Mouse (Mus musculus) forebrain, embryonic 12.5 days (tissue): Measurements from ENCODE around the gene Gm9913. TPM values are rescaled to one million over a fixed set of nuclear protein-coding genes. Genes with fewer than 3 reads are reported as not detected.

ENCODE experiments used
- ATAC-seq: fragments of 200-750 bp; cut with Nextera tagmentation; 2 replicates; pipeline ENCODE4 v1.8.0; 2017; ENCODE audit warnings: moderate TSS enrichment; ENCODE audit not compliant: low FRiP score
- H3K27ac ChIP-seq: fragments of 300-500 bp; sonication (generic); 2 replicates; pipeline ENCODE4 v1.5.1; 2016; ENCODE audit warnings: mild to moderate bottlenecking
- H3K27me3 ChIP-seq: fragments of 300-500 bp; sonication (generic); 2 replicates; pipeline ENCODE4 v1.6.1; 2016; ENCODE audit warnings: mild to moderate bottlenecking
- H3K36me3 ChIP-seq: fragments of 300-500 bp; sonication (generic); replicated peaks from 2 replicates; pipeline ENCODE4 v1.6.1; 2016; ENCODE audit warnings: mild to moderate bottlenecking
- H3K4me1 ChIP-seq: fragments of 300-500 bp; sonication (generic); 2 replicates; pipeline ENCODE4 v1.6.1; 2016
- H3K4me2 ChIP-seq: fragments of 300-500 bp; sonication (generic); 2 replicates; pipeline ENCODE4 v1.6.1; 2016; ENCODE audit warnings: mild to moderate bottlenecking, moderate library complexity
- H3K4me3 ChIP-seq: fragments of 300-500 bp; sonication (generic); replicated peaks from 2 replicates; pipeline ENCODE4 v1.5.1; 2016; ENCODE audit warnings: mild to moderate bottlenecking
- H3K9ac ChIP-seq: fragments of 300-500 bp; sonication (generic); 2 replicates; pipeline ENCODE4 v1.6.1; 2016; ENCODE audit warnings: mild to moderate bottlenecking
- H3K9me3 ChIP-seq: fragments of 300-500 bp; sonication (generic); 2 replicates; pipeline ENCODE4 v1.6.1; 2016
- WGBS: fragments of 180-500 bp; shearing (Covaris S2); methylation state at CpG from one replicate; pipeline ENCODE4 v1.1.7; 2016; 5-methylcytosine and 5-hydroxymethylcytosine counted together
- polyA plus RNA-seq: library from polyadenylated mRNA; unstranded; fragments of >200 nt; fragmentation: Nextera tagmentation; extraction: Ambion mirVana; gene quantifications from 2 replicates; pipeline ENCODE4 v1.2.1, GENCODE M21; 2016

Gm9913 gene
- polyA plus RNA-seq, 1 experiment from 2014 or later, result 0.38 TPM

- 87% methylated on average over 4 of the region's 4 CpGs for WGBS
- ATAC-seq, result no peak
- H3K9ac ChIP-seq, result no peak overlapping the region
These were observed 23.8 kb upstream of the Gm9913 start for GRCm38 (mm10) chr2:125481116-125481515.

GRCm38 (mm10) chr2:125481531-125482317 lies 23.2 kb upstream of the Gm9913 start:
- no peaks in the 10 kb centered on the region for H3K9me3 ChIP-seq
- ATAC-seq, result no peak
- H3K36me3 ChIP-seq, result no peaks in the 10 kb centered on the region
- no peak overlapping the region for H3K4me2 ChIP-seq
- no peaks in the 10 kb centered on the region for H3K4me1 ChIP-seq
- H3K27me3 ChIP-seq, result no peaks in the 10 kb centered on the region
- 94% methylated on average over 9 of the region's 9 CpGs for WGBS
- H3K4me3 ChIP-seq, result no peak overlapping the region
- no peak overlapping the region for H3K27ac ChIP-seq
- no peak overlapping the region for H3K9ac ChIP-seq

More at GRCm38 (mm10) chr2:125481116-125481515, 23.8 kb upstream of the Gm9913 start:
- Histone ChIP-seq H3K27me3 (no peaks in the 10 kb centered on the region), H3K36me3 (no peaks in the 10 kb centered on the region), H3K27ac (no peak overlapping the region), H3K9me3 (no peaks in the 10 kb centered on the region), H3K4me2 (no peak overlapping the region), H3K4me3 (no peak overlapping the region), H3K4me1 (no peaks in the 10 kb centered on the region)

- H3K27ac ChIP-seq, result no peak overlapping the region
- no peak overlapping the region for H3K4me2 ChIP-seq
- H3K4me3 ChIP-seq, result no peak overlapping the region
- ATAC-seq, result no peak
- 0 out of 2 replicates have a peak, but pooled peaks cover 3% of the 10 kb centered on the region for H3K4me1 ChIP-seq
- H3K27me3 ChIP-seq, result no peaks in the 10 kb centered on the region
- H3K36me3 ChIP-seq, result no peaks in the 10 kb centered on the region
- no peak overlapping the region for H3K9ac ChIP-seq
- no peaks in the 10 kb centered on the region for H3K9me3 ChIP-seq
These were observed 20.7 kb upstream of the Gm9913 start for GRCm38 (mm10) chr2:125484164-125484563.

GRCm38 (mm10) chr2:125484910-125485309 lies 20.0 kb upstream of the Gm9913 start:
- WGBS, result 87% methylated on average over 9 of the region's 9 CpGs
- H3K4me3 ChIP-seq, result no peak overlapping the region
- no peak for ATAC-seq
- H3K36me3 ChIP-seq, result no peaks in the 10 kb centered on the region
- H3K27ac ChIP-seq, result no peak overlapping the region
- no peaks in the 10 kb centered on the region for H3K27me3 ChIP-seq
- H3K4me2 ChIP-seq, result no peak overlapping the region
- 0 out of 2 replicates have a peak, but pooled peaks cover 3% of the 10 kb centered on the region for H3K4me1 ChIP-seq
- H3K9me3 ChIP-seq, result no peaks in the 10 kb centered on the region
- H3K9ac ChIP-seq, result no peak overlapping the region

- whole genome bisulfite sequencing, result 88% methylated on average over 1 of the region's 1 CpGs
These were observed 14.9 kb upstream of the Gm9913 start for GRCm38 (mm10) chr2:125489979-125490378.

GRCm38 (mm10) chr2:125492050-125492900 lies 12.6 kb upstream of the Gm9913 start:
- Histone ChIP-seq H3K9ac (no peak overlapping the region), H3K27ac (no peak overlapping the region), H3K4me3 (no peak overlapping the region), H3K27me3 (no peaks in the 10 kb centered on the region), H3K9me3 (no peaks in the 10 kb centered on the region), H3K36me3 (no peaks in the 10 kb centered on the region), H3K4me1 (0 out of 2 replicates have a peak, but pooled peaks cover 3% of the 10 kb centered on the region), H3K4me2 (no peak overlapping the region)
- ATAC-seq, result no peak
- WGBS, result 79% methylated on average over 15 of the region's 15 CpGs

More at GRCm38 (mm10) chr2:125489979-125490378, 14.9 kb upstream of the Gm9913 start:
- H3K4me1 ChIP-seq, result 0 out of 2 replicates have a peak, but pooled peaks cover 3% of the 10 kb centered on the region
- H3K36me3 ChIP-seq, result no peaks in the 10 kb centered on the region
- ATAC-seq, result no peak
- H3K4me2 ChIP-seq, result no peak overlapping the region
- H3K27me3 ChIP-seq, result no peaks in the 10 kb centered on the region
- H3K27ac ChIP-seq, result no peak overlapping the region
- no peak overlapping the region for H3K4me3 ChIP-seq
- H3K9me3 ChIP-seq, result no peaks in the 10 kb centered on the region
- H3K9ac ChIP-seq, result no peak overlapping the region

GRCm38 (mm10) chr2:125494291-125494690 lies 10.6 kb upstream of the Gm9913 start:
- H3K36me3 ChIP-seq, result no peaks in the 10 kb centered on the region
- no peak overlapping the region for H3K9ac ChIP-seq
- 100% methylated on average over 2 of the region's 2 CpGs for WGBS
- no peaks in the 10 kb centered on the region for H3K9me3 ChIP-seq
- no peaks in the 10 kb centered on the region for H3K4me1 ChIP-seq
- no peak overlapping the region for H3K4me2 ChIP-seq
- no peaks in the 10 kb centered on the region for H3K27me3 ChIP-seq
- no peak overlapping the region for H3K27ac ChIP-seq
- H3K4me3 ChIP-seq, result no peak overlapping the region
- ATAC-seq, result no peak

GRCm38 (mm10) chr2:125494831-125495812 lies 9.8 kb upstream of the Gm9913 start:
- Histone ChIP-seq H3K4me2 (no peak overlapping the region), H3K9ac (no peak overlapping the region), H3K27me3 (no peaks in the 10 kb centered on the region), H3K4me3 (no peak overlapping the region), H3K27ac (no peak overlapping the region), H3K4me1 (no peaks in the 10 kb centered on the region), H3K36me3 (no peaks in the 10 kb centered on the region), H3K9me3 (no peaks in the 10 kb centered on the region)
- ATAC-seq, result no peak
- WGBS, result 92% methylated on average over 20 of the region's 20 CpGs

- H3K9ac ChIP-seq, result no peak overlapping the region
- H3K27me3 ChIP-seq, result no peaks in the 10 kb centered on the region
- no peak overlapping the region for H3K4me2 ChIP-seq
- no peaks in the 10 kb centered on the region for H3K4me1 ChIP-seq
- H3K4me3 ChIP-seq, result no peak overlapping the region
- H3K27ac ChIP-seq, result no peak overlapping the region
- no peak for ATAC-seq
- no peaks in the 10 kb centered on the region for H3K9me3 ChIP-seq
- WGBS, result 91% methylated on average over 5 of the region's 5 CpGs
- H3K36me3 ChIP-seq, result 0 out of 2 replicates have a peak, but pooled peaks cover 3% of the 10 kb centered on the region
These were observed 8.2 kb upstream of the Gm9913 start for GRCm38 (mm10) chr2:125496696-125497095.

GRCm38 (mm10) chr2:125498216-125498615 lies 6.7 kb upstream of the Gm9913 start:
- Histone ChIP-seq H3K27ac (no peak overlapping the region), H3K9me3 (no peaks in the 10 kb centered on the region), H3K9ac (no peak overlapping the region), H3K4me1 (no peaks in the 10 kb centered on the region), H3K36me3 (0 out of 2 replicates have a peak, but pooled peaks cover 3% of the 10 kb centered on the region), H3K4me3 (no peak overlapping the region), H3K4me2 (no peak overlapping the region), H3K27me3 (no peaks in the 10 kb centered on the region)
- ATAC-seq, result no peak
- WGBS, result 93% methylated on average over 7 of the region's 7 CpGs

- ATAC-seq, result no peak
- Histone ChIP-seq H3K27ac (no peak overlapping the region), H3K36me3 (0 out of 2 replicates have a peak, but pooled peaks cover 3% of the 10 kb centered on the region), H3K9me3 (no peaks in the 10 kb centered on the region), H3K4me3 (no peak overlapping the region), H3K4me1 (peaks cover 10% of the 10 kb centered on the region), H3K9ac (no peak overlapping the region), H3K27me3 (0 out of 2 replicates have a peak, but pooled peaks cover 2% of the 10 kb centered on the region), H3K4me2 (no peak overlapping the region)
These were observed 3.4 kb upstream of the Gm9913 start for GRCm38 (mm10) chr2:125501526-125501925.
